Comparison of ENCODE assay signal across 5 mouse cellular contexts in genomic region chr3:101413013-101413412, GRCm38 (mm10). TPM values are rescaled to one million over a fixed set of nuclear protein-coding genes. Genes with fewer than 3 reads are reported as not detected.
A peak's percentile ranks its signal among the peaks of the same experiment; 100 is the strongest.
DNase-seq lines count a peak whose midpoint lies in the region; TF ChIP-seq lines count a peak whose summit lies in the region.
"Not testable (repeated sequence)": the region's sequence is repeated elsewhere in the genome, so short reads cannot be mapped to it uniquely, and the experiment has no call there.
"Had no signal": no experiment of that assay in that cellular context is flagged by ENCODE, and none has a peak within 500 bp of the region (broad histone marks: within the 10 kb centered on the region; RNA-seq: fewer than 3 reads in every experiment).

No protein-coding gene starts in this region.

- H3K36me3 ChIP-seq in ES-Bruce4 (ENCODE audit: control insufficient read depth, insufficient read depth, low read length, poor library complexity, severe bottlenecking); ES-E14 (ENCODE audit: control insufficient read depth, insufficient read depth, low read length, poor library complexity, severe bottlenecking): not testable (repeated sequence)

- H3K27me3 ChIP-seq in ES-Bruce4 (ENCODE audit: control insufficient read depth, insufficient read depth, low read length, poor library complexity, severe bottlenecking), result not testable (repeated sequence)

- not testable (repeated sequence) for H3K9me3 ChIP-seq in ES-Bruce4 (replicated peaks; ENCODE audit: control insufficient read depth, insufficient read depth, low read length, poor library complexity, severe bottlenecking); ES-E14 (ENCODE audit: control insufficient read depth, insufficient read depth, low read depth, low read length)

- DNase-seq in ES-E14 (ENCODE audit: low read depth, low spot score) (peak; percentile 38), ZHBTc4 (ENCODE audit: low read depth, low spot score) (peak; percentile 78)
- DNase-seq in heart, adult 11 months, result peak; percentile 81

- H3K4me3 ChIP-seq in ES-Bruce4 (ENCODE audit: low read depth, low read length), result not testable (repeated sequence)
- peak overlapping the region in 1 of 2 experiments; percentile 32; a peak in 3 of 4 replicates for H3K4me3 ChIP-seq in ES-E14 (ENCODE audit: insufficient read depth in 1 of 2, low read depth in 1 of 2, low read length in 2 of 2, poor library complexity in 1 of 2, severe bottlenecking in 1 of 2)

- H3K4me1 ChIP-seq in ES-Bruce4 (ENCODE audit: control insufficient read depth, insufficient read depth, low read length), result peaks cover 14% of the 10 kb centered on the region
- H3K4me1 ChIP-seq in ES-E14 (ENCODE audit: control insufficient read depth in 2 of 2, insufficient read depth in 2 of 2, low read length in 2 of 2, poor library complexity in 1 of 2), result peaks cover 5 to 25% of the 10 kb centered on the region in 2 experiments

- TF ChIP-seq EP300 in ES-Bruce4 (IDR thresholded peaks at IDR 0.05; ENCODE audit: insufficient read depth, low read depth, low read length), result peak; percentile 45; the same call in 1 of the 2 replicates

- TF ChIP-seq CTCF in ES-Bruce4 (IDR thresholded peaks at IDR 0.05; ENCODE audit: low read depth, low read length), result not testable (repeated sequence)

- H3K27ac ChIP-seq in ES-Bruce4 (ENCODE audit: insufficient read depth, low read length) (peak overlapping the region; percentile 88), ES-E14 (ENCODE audit: insufficient read depth, low read depth, low read length, poor library complexity, severe bottlenecking) (peak overlapping the region; percentile 90; the same call in 1 of the 2 replicates)

- not testable (repeated sequence) for TF ChIP-seq POLR2A in ES-Bruce4 (IDR thresholded peaks at IDR 0.05; ENCODE audit: insufficient read depth, low read length)

- in situ Hi-C loops in ES-E14 (cut with MboI; ENCODE audit: low sequenced_read_pairs in 2 of 2, unreplicated experiment in 2 of 2), result not testable (repeated sequence)

- peak overlapping the region; percentile 51; the same call in 1 of the 2 replicates for H3K9ac ChIP-seq in ES-Bruce4 (ENCODE audit: low read depth, poor library complexity, severe bottlenecking)
- H3K9ac ChIP-seq in ES-E14 (ENCODE audit: insufficient read depth, low read depth, low read length, poor library complexity, severe bottlenecking), result peak overlapping the region; percentile 57; the same call in 1 of the 2 replicates

RNA-seq across cellular contexts. Expression of gene Igsf3, which starts 36.1 kb away (rescaled TPM):
- 29.1 and 30.5 TPM in 2 replicates for polyA plus RNA-seq in ES-Bruce4 (2011; ENCODE audit: insufficient read depth, insufficient read length, low read depth, missing spikeins)
- 22.9 and 49.5 TPM in 2 replicates for total RNA-seq in ES-E14 (2012; rRNA removed)
- total RNA-seq: MEL had no signal
